Mouse (Mus musculus) T-helper 17 cell (primary cell): ENCODE data around the gene Rcl1.

Experiments
- in situ Hi-C, 2 experiments: fragments of 300-600 bp; cut with MboI, MseI; formaldehyde crosslinking; loops; 1 replicate in 1 of 2; 2 replicates in 1 of 2; pipeline ENCODE4 v1.15.1; 2025; ENCODE audit warnings: high pct_unique_total_duplicates in 2 of 2

Gene Rcl1

GRCm38 (mm10) chr19:29100874-29101542, at the start of gene Rcl1:
Gene Rcl1 (plus strand): TSS chr19:29101375.
- in situ Hi-C loops, result loop anchor here in 1 of 2 experiments (5.0 kb wide), 1 partner anchor 34 kb away; no protein-coding TSS in a partner anchor

- in situ Hi-C loops, result loop anchor here in 1 of 2 experiments (10.0 kb wide), 1 partner anchor 1292 kb away; no protein-coding TSS in a partner anchor
Measured at GRCm38 (mm10) chr19:29052786-29053185, 48.4 kb upstream of the Rcl1 start.

- in situ Hi-C loops, result loop anchor here in 1 of 2 experiments (10.0 kb wide), 1 partner anchor 1290 kb away; no protein-coding TSS in a partner anchor
Measured at GRCm38 (mm10) chr19:29054594-29054993, 46.6 kb upstream of the Rcl1 start.

GRCm38 (mm10) chr19:29055469-29055868, 45.7 kb upstream of the Rcl1 start:
- in situ Hi-C loops, result loop anchor here in 1 of 2 experiments (10.0 kb wide), 1 partner anchor 1289 kb away; no protein-coding TSS in a partner anchor

GRCm38 (mm10) chr19:29058741-29059140, 42.4 kb upstream of the Rcl1 start:
- in situ Hi-C loops, result loop anchor here in 1 of 2 experiments (10.0 kb wide), 1 partner anchor 1286 kb away; no protein-coding TSS in a partner anchor

GRCm38 (mm10) chr19:29059688-29060087, 41.5 kb upstream of the Rcl1 start:
- in situ Hi-C loops, result loop anchor here (5.0 to 10.0 kb wide), 2 partner anchors 193 to 1285 kb away; partner anchors contain the start of gene Jak2 (in 1 of the 2)

GRCm38 (mm10) chr19:29060299-29060698, 40.9 kb upstream of the Rcl1 start:
- in situ Hi-C loops, result loop anchor here in 1 of 2 experiments (5.0 kb wide), 1 partner anchor 192 kb away; the partner anchor contains the start of gene Jak2

- in situ Hi-C loops, result loop anchor here in 1 of 2 experiments (5.0 kb wide), 1 partner anchor 189 kb away; the partner anchor contains the start of gene Jak2
Measured at GRCm38 (mm10) chr19:29063009-29063408, 38.2 kb upstream of the Rcl1 start.

GRCm38 (mm10) chr19:29063577-29064363, 37.4 kb upstream of the Rcl1 start:
- in situ Hi-C loops, result loop anchor here in 1 of 2 experiments (5.0 kb wide), 1 partner anchor 189 kb away; the partner anchor contains the start of gene Jak2

- in situ Hi-C loops, result loop anchor here (5.0 kb wide), 3 partner anchors 38 to 188 kb away; partner anchors contain the start of genes Jak2 (in 2 of the 2) and Rcl1 (in 1 of the 2)
Measured at GRCm38 (mm10) chr19:29064451-29065102, 36.6 kb upstream of the Rcl1 start.

- in situ Hi-C loops, result loop anchor here (5.0 kb wide), 3 partner anchors 35 to 185 kb away; partner anchors contain the start of genes Jak2 (in 1 of the 2) and Rcl1 (in 1 of the 2)
Measured at GRCm38 (mm10) chr19:29066981-29067471, 34.1 kb upstream of the Rcl1 start.

- in situ Hi-C loops, result loop anchor here (5.0 kb wide), 3 partner anchors 33 to 183 kb away; partner anchors contain the start of genes Jak2 (in 1 of the 2) and Rcl1 (in 1 of the 2)
Measured at GRCm38 (mm10) chr19:29069195-29069594, 32.0 kb upstream of the Rcl1 start.

- in situ Hi-C loops, result loop anchor here in 1 of 2 experiments (5.0 kb wide), 1 partner anchor 47 kb away; no protein-coding TSS in a partner anchor
Measured at GRCm38 (mm10) chr19:29074802-29075201, 26.4 kb upstream of the Rcl1 start.

- in situ Hi-C loops, result no loop called here
Measured at GRCm38 (mm10) chr19:29088628-29089027, 12.5 kb upstream of the Rcl1 start.

- in situ Hi-C loops, result no loop called here
Measured at GRCm38 (mm10) chr19:29092194-29092593, 9.0 kb upstream of the Rcl1 start.

GRCm38 (mm10) chr19:29099106-29099505, 2.1 kb upstream of the Rcl1 start:
- in situ Hi-C loops, result no loop called here

GRCm38 (mm10) chr19:29099596-29099995, 1.6 kb upstream of the Rcl1 start:
- in situ Hi-C loops, result no loop called here

GRCm38 (mm10) chr19:29100261-29100660, 914 bp upstream of the Rcl1 start:
- in situ Hi-C loops, result loop anchor here in 1 of 2 experiments (5.0 kb wide), 1 partner anchor 33 kb away; no protein-coding TSS in a partner anchor

- in situ Hi-C loops, result loop anchor here in 1 of 2 experiments (5.0 kb wide), 1 partner anchor 34 kb away; no protein-coding TSS in a partner anchor
Measured at GRCm38 (mm10) chr19:29101591-29101990, 416 bp downstream of the Rcl1 start.

- in situ Hi-C loops, result loop anchor here in 1 of 2 experiments (5.0 kb wide), 1 partner anchor 35 kb away; no protein-coding TSS in a partner anchor
Measured at GRCm38 (mm10) chr19:29102098-29102497, 923 bp downstream of the Rcl1 start.
